Mouse (Mus musculus) lung, postnatal 10 days (tissue): ENCODE results near the gene Slc39a5.

Experiments
- DNase-seq: peaks from one replicate; pipeline ENCODE4 v3.0.0; 2021

The Slc39a5 gene

GRCm38 (mm10) chr10:128374393-128374792 is 26.6 kb downstream of the Slc39a5 start:
- DNase-seq, result no peak

DNA sequence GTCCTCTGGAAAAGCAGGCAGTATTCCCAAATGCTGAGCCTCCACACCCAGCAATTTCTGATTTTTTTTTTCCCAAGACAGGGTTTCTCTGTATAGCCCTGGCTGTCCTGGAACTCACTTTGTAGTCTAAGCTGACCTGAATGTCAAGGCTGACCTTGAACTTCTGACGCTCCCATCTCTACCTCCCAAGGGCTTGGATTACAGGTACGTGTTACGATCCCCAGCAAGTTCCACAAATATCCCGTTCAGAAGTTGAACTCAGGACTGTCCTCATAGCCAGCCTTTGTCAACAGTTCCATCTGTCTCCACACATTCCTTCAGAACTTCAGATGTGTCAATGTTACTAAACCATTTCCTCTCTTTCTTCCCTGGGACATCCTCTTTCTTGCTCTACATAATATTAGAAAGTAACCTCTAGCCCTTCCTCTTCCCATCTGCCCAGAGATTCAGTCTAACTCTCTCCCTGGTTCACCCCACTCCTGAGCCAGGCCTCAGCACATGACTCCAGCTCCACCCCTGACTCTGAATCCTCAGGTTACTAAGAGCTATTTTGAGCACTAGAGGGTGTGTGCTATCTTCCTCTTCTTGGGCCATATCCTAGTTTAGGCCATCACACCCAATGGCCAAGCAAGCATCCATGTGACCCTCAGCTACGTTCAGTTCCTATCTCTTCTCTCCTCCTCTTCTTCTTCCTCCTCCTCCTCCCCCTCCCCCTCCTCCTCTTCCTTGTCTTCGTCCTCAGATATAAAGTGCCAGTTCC is 27.9 kb downstream of the Slc39a5 start:
- no peak for DNase-seq

GRCm38 (mm10) chr10:128372142-128372541 is 28.9 kb downstream of the Slc39a5 start:
- DNase-seq, result no peak

GRCm38 (mm10) chr10:128370601-128371000 is 30.4 kb downstream of the Slc39a5 start:
- no peak for DNase-seq

GRCm38 (mm10) chr10:128370021-128370420 is 31.0 kb downstream of the Slc39a5 start:
- DNase-seq, result no peak

DNA sequence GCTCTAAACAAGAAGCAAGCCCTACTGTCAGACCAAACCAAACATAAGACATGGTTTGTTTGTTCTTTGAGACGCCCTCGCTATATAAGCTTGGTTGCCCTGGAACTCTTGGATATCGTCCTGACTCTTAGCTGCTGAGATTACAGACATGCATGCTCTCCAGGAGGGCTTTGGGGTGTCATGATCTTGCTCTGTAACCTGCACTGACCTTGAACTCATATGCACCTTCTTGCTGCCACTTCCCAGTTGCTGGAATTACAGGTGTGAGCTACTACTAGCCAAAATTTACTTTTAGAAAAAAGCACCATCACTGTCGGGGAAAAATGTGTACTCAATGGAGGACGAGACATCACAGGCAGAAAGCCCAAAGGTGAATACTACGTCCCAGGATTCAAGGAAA is 31.4 kb downstream of the Slc39a5 start:
- no peak for DNase-seq

- DNase-seq, result no peak
Measured at GRCm38 (mm10) chr10:128369218-128369543, 31.8 kb downstream of the Slc39a5 start.

GRCm38 (mm10) chr10:128368402-128369217 is 32.4 kb downstream of the Slc39a5 start, which contains the start of gene Coq10a:
Gene Coq10a (minus strand): TSS chr10:128368997.
- DNase-seq, result peak; percentile 95

GRCm38 (mm10) chr10:128367899-128368401 is 33.1 kb downstream of the Slc39a5 start:
- no peak for DNase-seq

DNA sequence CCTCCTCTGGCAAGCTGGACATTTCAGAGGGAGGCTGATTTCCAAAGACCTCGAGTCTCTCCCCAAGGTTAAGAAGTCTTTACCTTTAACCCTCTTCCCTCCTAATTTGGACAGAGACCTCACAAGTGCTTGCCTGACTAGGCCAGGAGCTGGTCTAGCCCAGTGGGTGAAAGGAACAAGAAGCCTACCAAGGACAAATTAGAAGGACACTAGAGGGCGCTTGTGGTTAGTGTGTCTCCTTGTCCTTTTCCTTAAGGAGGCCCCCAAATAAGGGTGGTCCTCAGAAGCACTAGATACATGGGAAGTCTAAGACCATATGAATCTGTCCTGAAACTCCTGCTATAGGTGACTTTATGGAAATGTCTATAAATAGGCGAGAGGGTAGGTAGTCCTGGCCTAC is 38.5 kb downstream of the Slc39a5 start:
- peak; percentile 65 for DNase-seq

DNA sequence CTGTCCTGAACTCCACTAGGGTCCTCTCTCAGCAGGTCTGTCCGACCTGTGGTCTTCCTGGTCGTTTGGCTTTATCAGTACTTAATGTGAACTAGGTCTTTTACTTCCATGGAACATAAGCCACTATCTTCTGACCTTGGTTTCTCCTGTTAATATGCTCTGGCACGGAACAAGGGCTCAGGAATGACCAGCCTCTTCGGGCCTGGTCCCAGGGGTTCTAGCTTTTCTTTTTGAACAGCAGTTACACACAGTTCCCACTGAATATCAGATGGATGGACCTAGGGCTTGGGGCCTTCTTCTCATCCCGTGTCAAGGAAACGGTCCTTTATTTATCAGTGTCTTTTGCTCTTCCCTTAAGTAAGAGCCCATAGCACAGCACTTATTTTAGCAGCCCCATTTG is 39.2 kb downstream of the Slc39a5 start:
- DNase-seq, result no peak

GRCm38 (mm10) chr10:128359226-128359625 is 41.8 kb downstream of the Slc39a5 start:
- no peak for DNase-seq

- DNase-seq, result peak; percentile 77
Measured at GRCm38 (mm10) chr10:128358796-128359195, 42.2 kb downstream of the Slc39a5 start.

DNA sequence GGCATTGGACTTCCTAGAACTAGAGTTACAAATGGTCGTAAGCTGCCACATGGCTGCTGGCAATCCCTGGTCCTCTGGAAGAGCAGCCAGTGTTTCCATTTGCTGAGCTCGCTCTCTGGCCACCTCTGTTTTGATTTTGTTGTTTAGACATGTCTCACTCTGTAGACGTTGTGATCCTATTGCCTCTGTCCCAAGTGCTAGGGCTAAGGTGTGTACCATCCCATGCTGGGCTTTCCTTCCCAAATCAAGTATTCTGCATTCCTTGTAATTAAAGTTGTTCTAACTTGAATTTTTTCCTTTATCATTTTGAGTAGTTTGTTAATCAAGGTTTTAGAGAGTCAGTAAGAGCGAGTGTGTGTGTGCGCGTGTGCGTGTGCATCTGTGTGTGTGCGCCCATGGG is 53.5 kb downstream of the Slc39a5 start:
- no peak for DNase-seq
